In genomic region chr10:97469411-97470140, GRCm38 (mm10) we compare ENCODE assay signal across 9 mouse cellular contexts. TPM values are rescaled to one million over a fixed set of nuclear protein-coding genes. Genes with fewer than 3 reads are reported as not detected.
DNase-seq lines count a peak whose midpoint lies in the region; ATAC-seq and TF ChIP-seq lines count a peak whose summit lies in the region.
"Had no signal": no experiment of that assay in that cellular context is flagged by ENCODE, and none has a peak within 500 bp of the region (broad histone marks: within the 10 kb centered on the region; RNA-seq: fewer than 3 reads in every experiment).

No protein-coding gene starts in this region.

- no peaks in the 10 kb centered on the region for H3K79me2 ChIP-seq in CH12.LX (replicated peaks; ENCODE audit: control insufficient read depth, extremely low read depth, insufficient read depth, poor library complexity, severe bottlenecking)

- H3K9ac ChIP-seq in CH12.LX (ENCODE audit: insufficient read depth, low read depth): no peak overlapping the region
- H3K9ac ChIP-seq in lung, postnatal 0 days (replicated peaks; ENCODE audit: low read depth): no peak overlapping the region
- H3K9ac ChIP-seq: liver, embryonic 13.5 days had no signal

- H3K27me3 ChIP-seq in CH12.LX (replicated peaks): no peaks in the 10 kb centered on the region
- H3K27me3 ChIP-seq in lung, postnatal 0 days (replicated peaks; ENCODE audit: insufficient read depth, low read length): no peaks in the 10 kb centered on the region
- H3K27me3 ChIP-seq: liver, embryonic 13.5 days had no signal

- dilution Hi-C loops in CH12.LX (cut with MboI; ENCODE audit: extremely low pct_ligation_motif_present, extremely low pct_unique_long_range_greater_than_20kb, low sequenced_read_pairs): no loop called here

- TF ChIP-seq RAD21 in CH12.LX (IDR thresholded peaks at IDR 0.05; ENCODE audit: low read depth, low read length): no peak

- TF ChIP-seq CTCF in CH12.LX (conservative IDR thresholded peaks at IDR 0.05 in 1 of 2, IDR thresholded peaks at IDR 0.05 in 1 of 2; ENCODE audit: low read depth in 2 of 2, low read length in 2 of 2): no peak
- TF ChIP-seq CTCF in lung, postnatal 0 days (IDR thresholded peaks at IDR 0.05): no peak
- TF ChIP-seq CTCF in left cerebral cortex, adult 2 months (IDR thresholded peaks at IDR 0.05): no peak

- H3K36me3 ChIP-seq in CH12.LX (replicated peaks in 1 of 2; ENCODE audit: control insufficient read depth in 1 of 2, insufficient read depth in 1 of 2, low read length in 1 of 2): no peaks in the 10 kb centered on the region
- no peaks in the 10 kb centered on the region for H3K36me3 ChIP-seq in lung, postnatal 0 days (ENCODE audit: insufficient read depth, low read length)
- H3K36me3 ChIP-seq: liver, embryonic 13.5 days had no signal

- H3K9me3 ChIP-seq in CH12.LX (replicated peaks; ENCODE audit: low read length): no peaks in the 10 kb centered on the region
- H3K9me3 ChIP-seq in lung, postnatal 0 days (ENCODE audit: low read length): no peaks in the 10 kb centered on the region
- H3K9me3 ChIP-seq: liver, embryonic 13.5 days had no signal

- H3K27ac ChIP-seq in CH12.LX (ENCODE audit: insufficient read depth, low read depth): no peak overlapping the region
- H3K27ac ChIP-seq in lung, postnatal 0 days (ENCODE audit: low read length): no peak overlapping the region
- no peak overlapping the region for H3K27ac ChIP-seq in left cerebral cortex, adult 2 months
- H3K27ac ChIP-seq: liver, embryonic 13.5 days had no signal

- TF ChIP-seq EP300 in CH12.LX (IDR thresholded peaks at IDR 0.05; ENCODE audit: low read length): no peak
- no peak for TF ChIP-seq EP300 in lung, postnatal 0 days (IDR thresholded peaks at IDR 0.05)

- peak overlapping the region; percentile 50; the same call in 1 of the 2 replicates for H3K4me2 ChIP-seq in CH12.LX (ENCODE audit: insufficient read depth, low read depth, poor library complexity, severe bottlenecking)
- H3K4me2 ChIP-seq in lung, postnatal 0 days (replicated peaks; ENCODE audit: low read depth, low read length): no peak overlapping the region
- H3K4me2 ChIP-seq: liver, embryonic 13.5 days had no signal

- H3K4me3 ChIP-seq in CH12.LX (replicated peaks in 1 of 3; ENCODE audit: low read depth in 2 of 3, low read length in 2 of 3, poor library complexity in 1 of 3): no peak overlapping the region
- H3K4me3 ChIP-seq in lung, postnatal 0 days (ENCODE audit: low read depth, low read length): no peak overlapping the region
- no peak overlapping the region for H3K4me3 ChIP-seq in left cerebral cortex, adult 2 months
- H3K4me3 ChIP-seq: liver, embryonic 13.5 days had no signal

- no peaks in the 10 kb centered on the region for H3K4me1 ChIP-seq in CH12.LX (ENCODE audit: control insufficient read depth in 1 of 2, insufficient read depth in 2 of 2)
- no peaks in the 10 kb centered on the region for H3K4me1 ChIP-seq in lung, postnatal 0 days (ENCODE audit: insufficient read depth, low read depth, low read length)
- H3K4me1 ChIP-seq: liver, embryonic 13.5 days had no signal

- no peak for TF ChIP-seq POLR2A in CH12.LX (IDR thresholded peaks at IDR 0.05; ENCODE audit: low read depth, low read length)

- intact Hi-C loops in heart, postnatal 10 days (cut with DNase I): loop anchor here (5.0 kb wide), 1 partner anchor 42 kb away; no protein-coding TSS in a partner anchor
- intact Hi-C loops in left cerebral cortex, adult 2 months (cut with DNase I): no loop called here

- in situ Hi-C loops in CH12.LX (cut with MboI; ENCODE audit: low pct_ligation_motif_present, low pct_unique_long_range_greater_than_20kb, low sequenced_read_pairs): no loop called here

- 0 out of 2 replicates have a peak, but pooled peaks have one; percentile 26 for ATAC-seq in lung, postnatal 0 days

- peak; percentile 19 for DNase-seq in gastrocnemius, postnatal 25 days
- DNase-seq in gastrocnemius, postnatal 4 days (ENCODE audit: low spot score in 2 of 2): no peak
- no peak for DNase-seq in CH12.LX (ENCODE audit: extremely low read depth)
- DNase-seq in heart, postnatal 10 days: peak; percentile 73 to 77
- DNase-seq in lung, postnatal 0 days (ENCODE audit: low spot score): peak; percentile 34
- no peak for DNase-seq in left cerebral cortex, adult 2 months (ENCODE audit: extremely low spot score in 1 of 2, low spot score in 2 of 2)
- DNase-seq in natural killer cell, adult 2 months (ENCODE audit: low spot score in 2 of 2): no peak
- DNase-seq in cerebellum, adult 8-10 months: no peak
- DNase-seq: liver, embryonic 13.5 days had no signal

- WGBS in lung, postnatal 0 days: 34% methylated on average over 3 of the region's 3 CpGs

TF ChIP-seq in CH12.LX, 34 proteins besides CTCF, POLR2A, EP300 and RAD21:
- TF ChIP-seq NRF1 (IDR thresholded peaks at IDR 0.05; ENCODE audit: low read depth, low read length) (no peak), SMC3 (IDR thresholded peaks at IDR 0.05; ENCODE audit: low read depth, low read length) (no peak), JUN (IDR thresholded peaks at IDR 0.05; ENCODE audit: insufficient read depth, low read depth, low read length) (no peak), ZC3H11A (IDR thresholded peaks at IDR 0.05; ENCODE audit: low read depth, low read length) (no peak), MYC (IDR thresholded peaks at IDR 0.05; ENCODE audit: low read depth, low read length) (no peak), MAX (IDR thresholded peaks at IDR 0.05; ENCODE audit: low read length) (no peak), USF1 (IDR thresholded peaks at IDR 0.05; ENCODE audit: low read depth, low read length) (no peak), MEF2A (IDR thresholded peaks at IDR 0.05; ENCODE audit: borderline replicate concordance, low read depth, low read length) (no peak), E2F4 (IDR thresholded peaks at IDR 0.05; ENCODE audit: insufficient replicate concordance, low read depth, low read length) (no peak), JUND (conservative IDR thresholded peaks at IDR 0.05; ENCODE audit: low read depth, low read length) (no peak)

RNA-seq across cellular contexts. Expression of gene Dcn, which starts 9.8 kb away (rescaled TPM):
- total RNA-seq in gastrocnemius, postnatal 25 days (2021): 100 to 1,000 TPM; 257 to 303 TPM
- total RNA-seq in gastrocnemius, postnatal 4 days (2021): 100 to 1,000 TPM; 637 to 757 TPM
- total RNA-seq in CH12.LX (2012; rRNA removed) (not detected in 2 replicates), CH12.LX (2014; rRNA removed) (not detected in 2 replicates)
- polyA plus RNA-seq in CH12.LX (2012; ENCODE audit: insufficient read length, low read depth): not detected in 2 replicates
- 100 to 1,000 TPM; 496 to 539 TPM for total RNA-seq in heart, postnatal 10 days (2021)
- polyA plus RNA-seq in lung, postnatal 0 days (2015; fragmentation: Nextera tagmentation; extraction: Ambion mirVana): 35.4 and 42.5 TPM in 2 replicates
- 10 to 100 TPM; 22.5 to 25.0 TPM for total RNA-seq in left cerebral cortex, adult 2 months (2021)

Comparison
In these comparisons a context has a peak if more than half of its experiments do, and no peak if none do; other contexts are left out.
1. DNase-seq: peak in gastrocnemius, postnatal 25 days (single experiment), heart, postnatal 10 days (2 of 2) and lung, postnatal 0 days (single experiment); none in gastrocnemius, postnatal 4 days (0 of 2), CH12.LX (single experiment), left cerebral cortex, adult 2 months (0 of 2), natural killer cell, adult 2 months (0 of 2) and cerebellum, adult 8-10 months (single experiment).
2. RNA of gene Dcn, which starts 9.8 kb away (total RNA-seq): 637 to 757 TPM in gastrocnemius, postnatal 4 days, 496 to 539 TPM in heart, postnatal 10 days, 257 to 303 TPM in gastrocnemius, postnatal 25 days and 22.5 to 25.0 TPM in left cerebral cortex, adult 2 months; not detected in CH12.LX; every median in the first group is over 10 times any median in the second.